ENCODE assay signal across 20 mouse cellular contexts in genomic region chr2:156399485-156399884, GRCm38 (mm10).
"Had no signal": no experiment of that assay in that cellular context is flagged by ENCODE, and none has a peak within 500 bp of the region (broad histone marks: within the 10 kb centered on the region; RNA-seq: fewer than 3 reads in every experiment).

No protein-coding gene starts in this region.

- ATAC-seq: liver, postnatal 0 days; midbrain, embryonic 13.5 days; midbrain, embryonic 16.5 days had no signal

- DNase-seq: liver, postnatal 0 days; lung, adult 2 months; lung, postnatal 10 days; retina, postnatal 1 day; right cerebral cortex, adult 18-20 months; thymus, adult 2 months; thymus, postnatal 25 days; thymus, postnatal 4 days had no signal

- H3K4me1 ChIP-seq: stomach, embryonic 15.5 days had no signal

- H3K36me3 ChIP-seq: liver, embryonic 15.5 days; lung, embryonic 15.5 days; midbrain, embryonic 13.5 days; neural tube, embryonic 13.5 days; neural tube, embryonic 15.5 days; stomach, embryonic 15.5 days had no signal

- H3K27ac ChIP-seq: liver, embryonic 15.5 days; lung, embryonic 15.5 days; macrophage; midbrain, embryonic 13.5 days; neural tube, embryonic 13.5 days; neural tube, embryonic 15.5 days; stomach, embryonic 15.5 days; stomach, postnatal 0 days had no signal

- H3K27me3 ChIP-seq: liver, embryonic 15.5 days; lung, embryonic 15.5 days; midbrain, embryonic 13.5 days; neural tube, embryonic 13.5 days; neural tube, embryonic 15.5 days; stomach, embryonic 15.5 days had no signal

- H3K4me2 ChIP-seq: liver, embryonic 15.5 days; lung, embryonic 15.5 days; midbrain, embryonic 11.5 days; midbrain, embryonic 13.5 days; neural tube, embryonic 13.5 days; neural tube, embryonic 15.5 days; stomach, embryonic 15.5 days had no signal

- H3K9me3 ChIP-seq: liver, embryonic 15.5 days; lung, embryonic 15.5 days; megakaryocyte, embryonic 14.5 days; midbrain, embryonic 13.5 days; neural tube, embryonic 13.5 days; neural tube, embryonic 15.5 days; stomach, embryonic 15.5 days had no signal

- H3K4me3 ChIP-seq: liver, embryonic 15.5 days; lung, embryonic 15.5 days; megakaryocyte, embryonic 14.5 days; midbrain, embryonic 13.5 days; myocyte; neural tube, embryonic 13.5 days; neural tube, embryonic 15.5 days; stomach, embryonic 15.5 days had no signal

- H3K9ac ChIP-seq: liver, embryonic 15.5 days; liver, postnatal 0 days; lung, embryonic 15.5 days; midbrain, embryonic 13.5 days; neural tube, embryonic 13.5 days; neural tube, embryonic 15.5 days; stomach, embryonic 15.5 days had no signal
